Mouse (Mus musculus) lung, postnatal 0 days (tissue): Measurements from ENCODE around the gene Rpl19.

ENCODE experiments used
- CTCF ChIP-seq: IDR thresholded peaks from 2 replicates; pipeline ENCODE4 v1.5.1; 2016; ENCODE audit warnings: antibody characterized with exemption, mild to moderate bottlenecking
- EP300 ChIP-seq: IDR thresholded peaks from 2 replicates; pipeline ENCODE4 v1.6.1; 2016; ENCODE audit warnings: antibody characterized with exemption, mild to moderate bottlenecking, control low read depth

GRCm38 (mm10) chr11:97983506-97983905 lies 43.0 kb upstream of the Rpl19 start:
- no peak for TF ChIP-seq CTCF
- TF ChIP-seq EP300 = no peak
